Mouse (Mus musculus) small intestine, adult 2 months (tissue): ENCODE measurements around the gene Lrch1. TPM values are rescaled to one million over a fixed set of nuclear protein-coding genes. Genes with fewer than 3 reads are reported as not detected.

Experiments used
- H3K27ac ChIP-seq: fragments of 200-500 bp; 2 replicates; pipeline ENCODE4 v1.5.1; 2012; ENCODE audit warnings: low read depth, low read length, control low read depth, inconsistent platforms; ENCODE audit not compliant: insufficient read depth
- H3K27me3 ChIP-seq: fragments of 200-500 bp; 2 replicates; pipeline ENCODE4 v1.6.1; 2012; ENCODE audit warnings: mild to moderate bottlenecking, moderate library complexity, low read length, inconsistent platforms; ENCODE audit not compliant: control insufficient read depth, insufficient read depth
- H3K36me3 ChIP-seq: fragments of 200-500 bp; 2 replicates; pipeline ENCODE4 v1.6.1; 2012; ENCODE audit warnings: mild to moderate bottlenecking, low read length, control low read depth, inconsistent platforms; ENCODE audit not compliant: control insufficient read depth, insufficient read depth
- H3K4me1 ChIP-seq: fragments of 200-500 bp; 2 replicates; pipeline ENCODE4 v1.6.1; 2012; ENCODE audit warnings: low read length, inconsistent platforms, mixed read lengths; ENCODE audit not compliant: control insufficient read depth, insufficient read depth, insufficient read length
- H3K4me3 ChIP-seq: fragments of 200-500 bp; 2 replicates; pipeline ENCODE4 v1.5.1; 2012; ENCODE audit warnings: low read depth, mild to moderate bottlenecking, control low read depth, inconsistent platforms, low read length, moderate library complexity
- CTCF ChIP-seq: fragments of 200-500 bp; IDR thresholded peaks from 2 replicates; pipeline ENCODE4 v1.5.1; 2012; ENCODE audit warnings: low read depth, mild to moderate bottlenecking, control low read depth, inconsistent platforms, low read length, moderate library complexity, mixed read lengths; ENCODE audit not compliant: insufficient replicate concordance, insufficient read length; ENCODE audit errors: extremely low read depth
- POLR2A ChIP-seq: fragments of 200-500 bp; IDR thresholded peaks from 2 replicates; pipeline ENCODE4 v1.6.1; 2012; ENCODE audit warnings: low read depth, mild to moderate bottlenecking, control low read depth, inconsistent platforms, low read length, moderate library complexity
- WGBS: fragments of 180-500 bp; shearing (Covaris S2); methylation state at CpG from one replicate; pipeline ENCODE4 v1.1.7; 2018; 5-methylcytosine and 5-hydroxymethylcytosine counted together
- polyA plus RNA-seq: library from polyadenylated mRNA; depleted of rRNA; stranded (reverse); fragments of >200 nt; gene quantifications from 2 replicates; pipeline ENCODE4 v1.2.3, GENCODE M21; 2012

The Lrch1 gene
- polyA plus RNA-seq, 1 experiment, result 6.1 TPM

DNA sequence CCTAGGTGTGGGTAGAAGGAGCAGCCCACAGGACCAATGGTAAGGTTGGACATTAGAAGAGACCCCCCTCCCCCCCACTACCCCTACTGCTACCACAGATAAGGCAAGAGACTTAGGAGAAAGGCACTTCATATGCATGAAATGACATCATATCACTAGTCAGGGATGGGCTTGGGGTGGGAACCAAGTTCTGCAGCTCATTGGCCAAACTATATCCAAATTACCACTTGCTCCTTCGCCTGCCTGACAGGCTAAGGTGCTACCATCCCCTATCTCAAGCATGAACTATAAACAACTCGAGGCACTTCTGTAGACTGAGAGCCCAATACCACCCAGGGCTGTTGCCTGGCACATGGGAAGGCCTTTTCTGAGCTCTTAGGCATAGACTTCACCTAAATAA is 58.4 kb downstream of the Lrch1 start:
- WGBS, result 87% methylated on average over 2 of the region's 2 CpGs
- TF ChIP-seq POLR2A (no peak), CTCF (no peak)

DNA sequence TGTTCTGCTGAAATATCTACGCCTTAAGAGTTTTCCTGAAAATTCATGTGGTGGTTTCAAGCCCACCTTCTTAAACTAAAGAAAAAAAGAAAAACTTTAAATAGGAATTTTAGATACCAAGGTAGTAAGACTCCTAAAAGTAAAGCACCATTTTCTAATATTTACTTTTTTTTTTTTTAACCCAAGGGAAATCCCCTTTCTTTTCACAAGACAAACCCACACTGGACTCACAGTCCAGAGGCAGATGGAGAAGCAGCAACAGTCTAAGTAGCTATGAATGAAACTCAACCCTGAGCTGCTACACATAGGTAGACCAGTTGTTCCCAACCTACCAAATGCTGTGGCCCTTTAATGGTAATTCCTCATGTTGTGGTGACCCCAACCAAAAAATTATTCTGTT is 59.6 kb downstream of the Lrch1 start:
- Histone ChIP-seq H3K4me1 (peaks cover 20% of the 10 kb centered on the region), H3K36me3 (no peaks in the 10 kb centered on the region), H3K4me3 (no peak overlapping the region), H3K27ac (no peak overlapping the region), H3K27me3 (no peaks in the 10 kb centered on the region)
- WGBS, result 98% methylated on average over 1 of the region's 1 CpGs
- TF ChIP-seq POLR2A, result no peak
- TF ChIP-seq CTCF, result no peak

More for the DNA sequence above, 58.4 kb downstream of the Lrch1 start:
- Histone ChIP-seq H3K4me3 (no peak overlapping the region), H3K27ac (no peak overlapping the region), H3K27me3 (no peaks in the 10 kb centered on the region), H3K36me3 (no peaks in the 10 kb centered on the region), H3K4me1 (peaks cover 15% of the 10 kb centered on the region)

DNA sequence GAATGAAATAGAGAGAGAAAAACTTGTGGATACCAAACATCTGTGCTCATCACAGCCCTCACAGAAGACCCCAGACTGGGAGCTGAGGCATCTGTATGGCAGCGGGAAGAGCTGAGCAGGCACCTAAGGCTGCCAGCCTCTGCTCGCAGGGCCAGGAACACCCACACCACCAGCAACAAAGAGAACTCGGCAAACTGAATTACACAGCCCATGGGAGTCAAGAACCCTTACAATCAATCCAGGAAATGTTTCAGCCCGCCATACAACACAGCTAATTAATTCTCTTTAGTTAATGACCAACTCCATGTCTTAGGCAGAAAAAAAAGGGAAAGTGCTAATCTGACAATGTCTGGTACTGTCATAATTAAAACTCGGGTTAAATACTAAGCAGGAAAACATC is 61.2 kb downstream of the Lrch1 start:
- H3K4me1 ChIP-seq, result peaks cover 27% of the 10 kb centered on the region
- H3K27me3 ChIP-seq, result no peaks in the 10 kb centered on the region
- no peak overlapping the region for H3K4me3 ChIP-seq
- H3K27ac ChIP-seq, result no peak overlapping the region
- H3K36me3 ChIP-seq, result no peaks in the 10 kb centered on the region
- 22% methylated on average over 5 of the region's 5 CpGs for WGBS
- TF ChIP-seq CTCF (no peak), POLR2A (no peak)

DNA sequence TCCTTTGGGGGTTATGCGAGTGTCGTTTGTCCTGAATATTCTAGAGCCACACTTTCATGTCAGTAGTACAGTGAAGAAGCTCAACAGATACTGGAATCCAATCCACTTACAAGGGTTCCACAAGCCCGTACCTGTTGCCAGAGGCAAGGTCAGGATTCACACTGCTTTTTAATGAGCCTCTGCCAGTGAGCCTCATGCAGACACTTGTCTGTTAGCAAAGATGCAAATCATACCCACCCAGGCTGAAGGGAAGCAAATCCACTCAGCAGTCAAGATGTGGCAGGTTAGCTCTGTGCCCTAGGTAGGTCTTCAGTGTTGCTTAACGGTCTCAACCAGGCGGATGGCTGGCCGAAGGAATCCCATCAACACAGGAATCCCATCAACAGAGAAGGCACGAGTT is 62.8 kb downstream of the Lrch1 start:
- Histone ChIP-seq H3K36me3 (no peaks in the 10 kb centered on the region), H3K27me3 (no peaks in the 10 kb centered on the region), H3K4me3 (no peak overlapping the region), H3K4me1 (peaks cover 27% of the 10 kb centered on the region), H3K27ac (no peak overlapping the region)
- no peak for TF ChIP-seq POLR2A
- no peak for TF ChIP-seq CTCF
- WGBS, result 72% methylated on average over 7 of the region's 7 CpGs

DNA sequence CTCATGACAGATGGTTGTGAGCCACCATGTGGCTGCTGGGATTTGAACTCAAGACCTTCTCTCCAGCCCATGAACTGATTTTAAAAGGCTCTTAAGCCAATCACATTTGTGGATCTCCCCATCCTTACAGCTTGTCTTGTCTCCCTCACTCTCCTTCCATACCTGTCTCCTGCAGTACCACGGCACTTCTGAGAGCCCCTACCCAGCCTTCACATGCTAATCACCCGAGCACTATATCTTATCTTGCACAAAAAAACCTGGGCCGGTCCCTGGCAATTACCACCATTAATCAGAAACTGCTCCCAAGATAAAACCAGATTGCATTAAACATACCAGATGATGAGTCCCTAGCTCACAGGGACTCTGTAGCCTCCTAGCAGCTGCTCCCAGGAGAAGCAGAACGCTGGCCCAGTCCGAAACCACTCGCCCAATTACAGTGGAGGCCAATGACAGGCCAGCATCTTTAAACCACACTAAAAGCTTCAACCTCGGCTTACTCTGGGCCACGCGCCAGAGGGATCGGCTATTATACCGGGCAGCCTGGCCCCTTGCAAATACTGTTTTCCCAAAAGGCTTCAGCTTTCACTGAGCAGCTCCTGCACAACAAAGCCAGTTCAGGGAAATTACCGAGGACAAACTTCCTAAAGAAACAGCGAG is 63.5 kb downstream of the Lrch1 start:
- Histone ChIP-seq H3K27ac (no peak overlapping the region), H3K4me3 (no peak overlapping the region), H3K36me3 (no peaks in the 10 kb centered on the region), H3K4me1 (peaks cover 27% of the 10 kb centered on the region), H3K27me3 (no peaks in the 10 kb centered on the region)
- no peak for TF ChIP-seq POLR2A
- no peak for TF ChIP-seq CTCF
- 14% methylated on average over 13 of the region's 13 CpGs for WGBS

DNA sequence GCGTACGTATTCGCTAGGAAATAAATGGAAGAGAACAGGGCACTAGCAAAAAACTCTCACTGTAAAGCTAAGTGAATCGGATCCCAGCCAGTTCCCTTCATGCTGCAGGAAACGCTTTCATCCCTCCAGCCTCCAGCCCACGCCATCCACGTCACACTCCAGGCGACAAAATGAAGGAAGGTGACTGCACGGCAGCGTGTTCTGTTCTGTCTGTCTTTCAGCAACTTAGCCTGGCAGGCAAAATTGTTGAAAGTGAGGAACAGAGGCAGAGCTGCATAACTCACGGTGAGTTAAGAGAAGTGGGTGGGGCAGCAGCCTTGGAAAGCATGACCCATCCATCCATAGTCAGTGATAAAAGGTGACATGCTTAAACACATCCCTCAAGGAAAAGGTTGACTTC is 64.5 kb downstream of the Lrch1 start:
- no peak overlapping the region for H3K4me3 ChIP-seq
- 75% methylated on average over 11 of the region's 11 CpGs for WGBS
- no peak overlapping the region for H3K27ac ChIP-seq
- H3K27me3 ChIP-seq, result no peaks in the 10 kb centered on the region
- peaks cover 29% of the 10 kb centered on the region for H3K4me1 ChIP-seq
- TF ChIP-seq POLR2A (no peak), CTCF (no peak)
- no peaks in the 10 kb centered on the region for H3K36me3 ChIP-seq

DNA sequence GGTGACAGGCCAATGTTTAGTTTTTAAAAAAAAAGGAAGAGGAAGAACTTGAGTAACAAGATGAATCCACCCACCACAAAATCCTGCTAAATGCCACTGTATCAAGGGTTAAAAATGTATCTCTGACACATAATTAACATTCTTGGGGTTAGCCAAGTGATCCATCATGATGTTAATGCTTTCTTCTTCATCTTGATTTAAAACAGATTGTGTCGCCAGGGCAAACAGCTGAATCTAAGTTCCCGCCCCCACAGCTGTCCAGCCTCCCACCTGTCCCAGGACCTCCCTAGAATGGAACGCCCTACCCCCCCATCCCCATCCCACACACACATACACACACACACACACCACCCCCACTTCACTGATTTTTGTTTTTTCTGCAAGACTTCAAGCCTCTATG is 64.9 kb downstream of the Lrch1 start:
- H3K36me3 ChIP-seq, result no peaks in the 10 kb centered on the region
- no peak for TF ChIP-seq POLR2A
- TF ChIP-seq CTCF, result no peak
- H3K4me3 ChIP-seq, result no peak overlapping the region
- 71% methylated on average over 3 of the region's 3 CpGs for WGBS
- no peak overlapping the region for H3K27ac ChIP-seq
- peaks cover 32% of the 10 kb centered on the region for H3K4me1 ChIP-seq
- no peaks in the 10 kb centered on the region for H3K27me3 ChIP-seq
